Mouse (Mus musculus) cerebellum, postnatal 4 days (tissue): ENCODE measurements around the gene Uso1.

Source experiments
- DNase-seq, 2 experiments: peaks; one replicate each; pipeline ENCODE4 v3.0.0; 2022; ENCODE audit warnings: low spot score in 2 of 2, mixed read lengths in 1 of 2

The Uso1 gene

DNA sequence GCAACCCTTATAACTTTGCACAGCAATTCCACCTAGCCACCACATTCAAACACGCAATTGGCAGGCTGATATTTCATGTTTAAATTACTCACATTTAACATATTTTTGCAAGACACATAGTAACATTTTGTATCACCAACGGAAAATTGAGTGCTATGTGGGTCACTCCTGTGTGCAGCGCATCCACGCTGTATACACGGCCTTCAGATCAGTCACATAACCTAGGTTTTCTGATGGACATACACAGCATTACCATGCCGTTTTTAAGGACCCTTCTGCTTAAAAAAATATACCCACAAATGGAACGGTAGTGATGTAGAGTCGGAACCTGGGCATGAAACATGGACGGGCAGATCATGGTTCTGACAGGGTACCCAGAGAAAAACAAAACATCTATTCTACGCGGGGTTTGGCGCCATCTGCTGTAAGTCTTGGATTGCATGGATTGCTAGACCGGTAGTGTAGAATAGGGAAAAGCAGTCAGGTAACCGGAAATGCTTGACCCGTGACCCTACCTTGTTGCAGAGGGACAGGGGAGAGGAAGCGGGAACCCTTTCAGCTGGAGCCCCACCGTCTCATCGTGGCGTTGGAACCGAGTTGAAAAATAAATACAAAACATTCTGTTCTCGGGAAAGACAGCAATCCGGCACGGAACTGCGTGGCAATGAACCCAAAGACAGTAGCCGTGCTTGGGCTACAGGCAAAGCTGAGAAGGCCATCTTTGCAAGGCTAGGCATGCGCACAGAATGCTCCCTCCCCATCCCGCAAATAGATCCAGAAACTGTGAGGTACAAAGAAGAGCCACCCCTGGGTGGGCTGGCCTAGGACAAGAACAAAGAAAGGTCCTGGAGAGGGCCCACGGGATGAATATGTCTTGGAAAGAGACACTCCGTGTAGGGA is 101.8 kb downstream of the Uso1 start:
- DNase-seq = peak; percentile 44 to 75

DNA sequence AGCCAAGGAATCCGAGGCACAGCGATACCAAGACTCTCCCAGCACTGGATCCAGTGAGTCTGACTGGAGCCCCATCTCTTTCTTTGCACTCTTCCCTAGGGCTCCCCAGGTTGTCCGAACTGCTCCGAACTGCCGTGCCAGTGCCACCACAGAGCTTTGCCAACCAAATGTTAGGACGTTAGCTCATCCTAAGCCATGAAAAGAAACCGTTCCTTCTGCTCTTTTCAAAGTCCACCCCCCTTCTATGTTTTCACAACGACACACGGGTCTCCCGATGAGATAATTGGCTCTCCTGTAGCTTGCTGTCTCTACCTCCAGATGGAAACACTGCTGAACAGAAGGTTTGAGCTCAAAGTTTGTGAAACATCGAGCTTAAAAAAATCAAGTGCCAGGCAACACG is 103.0 kb downstream of the Uso1 start:
- DNase-seq = no peak

DNA sequence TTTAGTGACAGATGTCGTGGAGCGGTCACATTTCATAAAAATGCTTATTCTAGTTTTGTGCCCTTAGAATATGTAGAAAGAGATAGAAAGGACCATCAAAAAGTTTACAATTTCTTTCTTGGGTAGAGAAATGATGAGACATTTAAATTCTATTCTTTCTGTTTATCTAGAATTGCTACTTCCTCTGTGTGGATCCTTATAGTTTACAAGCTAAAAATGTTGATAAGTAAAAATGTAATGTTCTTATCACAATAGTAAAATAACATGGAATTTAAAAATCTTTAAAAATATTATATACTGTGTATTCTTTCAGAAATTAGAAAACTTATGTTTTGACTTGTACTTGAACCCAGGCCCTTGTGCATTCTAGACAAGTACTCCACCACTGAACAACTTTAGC is 107.2 kb downstream of the Uso1 start:
- DNase-seq = no peak

DNA sequence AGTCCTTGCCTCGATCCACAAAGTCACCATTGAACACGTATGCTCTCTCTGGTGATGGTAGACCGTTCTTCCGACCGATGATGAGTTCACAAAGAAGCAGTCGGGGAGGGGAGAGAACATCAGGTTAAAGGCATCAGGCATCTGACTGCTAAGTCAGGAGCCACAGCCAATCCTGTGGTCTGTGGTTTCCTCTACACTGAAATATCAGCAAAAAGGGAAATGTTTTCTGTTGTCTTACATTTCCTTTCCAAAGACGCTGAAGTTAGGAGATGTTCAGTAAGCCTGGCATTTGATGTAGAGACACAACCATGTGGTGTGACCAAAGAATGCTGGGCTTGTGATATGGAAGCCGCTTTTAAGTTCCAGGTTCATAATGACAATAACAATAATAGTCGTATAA is 107.7 kb downstream of the Uso1 start:
- no peak for DNase-seq

DNA sequence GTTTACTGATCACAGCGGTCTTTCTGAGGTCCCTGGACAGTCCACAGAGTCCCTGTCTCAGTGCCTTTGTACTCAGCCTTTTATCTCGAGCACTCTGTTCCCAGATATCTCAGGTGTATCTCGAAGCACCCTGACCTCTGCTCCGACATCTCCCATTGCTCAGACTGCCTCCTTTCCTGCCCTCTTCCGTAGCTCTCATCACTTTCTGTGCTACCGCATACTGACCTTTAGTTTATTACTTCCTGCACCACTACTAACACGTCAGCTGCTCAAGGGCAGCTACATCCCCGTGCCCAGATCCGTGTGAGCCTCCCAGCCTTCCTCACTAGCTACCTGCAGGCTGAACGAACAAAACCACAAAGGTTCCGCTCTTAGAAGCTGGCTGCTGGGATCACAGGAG is 110.9 kb downstream of the Uso1 start:
- no peak for DNase-seq

DNA sequence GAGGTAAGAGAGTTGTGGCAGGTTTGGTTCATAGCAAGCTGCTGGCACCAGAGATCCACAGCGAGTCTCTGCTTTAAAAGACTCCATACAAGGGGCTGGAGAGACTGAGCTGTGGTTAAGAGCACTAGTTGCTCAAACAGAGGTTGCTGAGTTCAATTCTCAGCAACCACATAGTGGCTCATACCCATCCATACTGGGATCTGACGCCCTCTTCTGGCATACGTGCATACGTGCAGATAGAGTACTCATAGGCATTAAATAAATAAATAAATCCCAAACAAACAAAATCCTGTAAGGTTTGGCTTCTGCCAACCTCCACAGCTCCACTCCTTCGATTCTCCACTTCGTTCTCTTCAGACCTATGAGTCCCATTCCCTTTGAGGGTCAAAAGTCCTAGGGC is 114.3 kb downstream of the Uso1 start:
- DNase-seq = no peak
